Mouse (Mus musculus) gastrocnemius, postnatal 4 days (tissue): ENCODE measurements at regions not wholly inside any gene's neighbourhood (a gene's known extent, or its start where the extent isn't known, plus 50 kb on each side); places are given as distances from the start of the nearest gene placed in this dataset.

Experiments
- DNase-seq, 2 experiments: peaks; one replicate each; pipeline ENCODE4 v3.0.0; 2021 to 2022; ENCODE audit warnings: low spot score in 2 of 2, mixed read lengths in 2 of 2

DNA sequence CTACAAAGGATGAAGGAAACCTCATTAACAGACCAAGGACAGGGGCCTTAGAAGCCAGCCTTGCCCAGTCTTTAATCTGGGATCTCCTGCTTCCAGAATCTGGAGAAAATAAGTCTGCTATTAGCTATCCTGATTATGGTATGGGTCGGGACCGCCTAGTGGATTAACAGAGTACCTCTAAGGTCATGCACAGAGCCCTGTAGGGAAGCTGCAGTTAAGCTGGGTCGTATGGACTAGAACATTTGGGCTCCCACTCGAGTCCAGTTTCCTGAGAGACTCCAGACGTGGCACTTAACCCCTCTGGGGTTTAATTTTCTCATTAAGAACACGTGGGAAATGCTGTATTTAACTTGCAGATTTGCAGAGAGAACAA, 191.5 kb upstream of the Map3k1 start:
- no peak for DNase-seq

DNA sequence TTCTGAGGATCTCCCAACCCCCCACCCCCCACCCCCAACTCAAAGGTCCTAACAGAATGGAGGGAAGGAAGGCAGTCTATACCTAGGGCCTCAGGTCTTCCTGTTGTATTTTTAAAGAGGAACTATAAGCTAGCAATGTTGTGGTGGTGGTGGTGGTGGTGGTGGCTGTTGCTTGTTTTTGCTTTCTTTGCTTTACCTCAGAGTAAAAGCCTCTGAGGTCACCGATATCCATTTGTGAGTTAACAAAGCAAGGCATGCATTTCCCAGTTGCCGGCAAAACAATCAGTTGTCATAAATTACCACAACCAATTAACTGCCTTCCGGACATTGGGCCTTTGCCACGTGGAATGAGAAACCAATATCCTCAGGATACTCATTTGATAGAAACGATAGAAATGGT, 191.9 kb upstream of the Map3k1 start:
- DNase-seq = no peak

- DNase-seq = peak in 1 of 2 experiments; percentile 55
These were observed 192.6 kb upstream of the Map3k1 start for GRCm38 (mm10) chr13:112001155-112002025.

GRCm38 (mm10) chr13:112002661-112003347, 194.0 kb upstream of the Map3k1 start:
- DNase-seq = peak in 1 of 2 experiments; percentile 22

DNA sequence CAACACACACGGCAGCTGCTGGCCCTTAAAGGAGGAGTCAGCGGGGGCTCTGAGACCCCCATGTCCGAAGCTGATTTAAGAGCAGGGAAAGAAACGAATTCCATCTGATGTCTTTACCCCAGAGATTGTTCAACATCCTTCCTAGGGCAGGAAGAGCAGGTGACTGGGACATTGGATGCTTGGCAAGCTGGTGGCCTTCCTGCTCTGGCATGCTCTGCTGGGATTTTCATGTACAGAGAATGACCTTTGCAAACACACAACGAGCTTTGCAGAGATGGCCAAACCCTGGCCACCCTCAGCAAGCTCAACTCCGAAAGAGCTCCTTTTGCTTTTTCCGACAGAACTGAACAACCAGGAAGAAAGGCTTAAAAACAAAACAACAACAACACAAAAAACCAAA, 194.7 kb upstream of the Map3k1 start:
- no peak for DNase-seq

DNA sequence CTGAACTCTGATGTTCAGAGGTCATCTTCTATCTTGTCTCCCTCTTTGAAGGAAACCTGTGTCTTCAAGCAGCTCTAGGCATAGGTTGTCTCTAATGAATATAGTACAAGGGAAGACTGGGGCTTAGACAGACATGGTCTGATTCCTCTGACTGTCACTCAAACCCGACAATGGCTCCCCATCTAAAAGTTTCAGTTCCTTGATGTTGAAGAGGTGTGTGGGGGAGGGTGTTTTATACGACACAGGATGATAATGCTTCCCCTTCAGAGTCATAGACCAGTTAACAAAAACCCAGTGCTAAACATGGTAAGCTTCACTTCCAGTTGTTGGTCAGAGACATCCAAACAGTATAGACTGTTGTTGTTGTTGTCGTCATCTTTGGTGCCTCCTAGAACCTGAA, 195.3 kb upstream of the Map3k1 start:
- no peak for DNase-seq

GRCm38 (mm10) chr13:112005421-112005820, 196.6 kb upstream of the Map3k1 start:
- DNase-seq = no peak

DNA sequence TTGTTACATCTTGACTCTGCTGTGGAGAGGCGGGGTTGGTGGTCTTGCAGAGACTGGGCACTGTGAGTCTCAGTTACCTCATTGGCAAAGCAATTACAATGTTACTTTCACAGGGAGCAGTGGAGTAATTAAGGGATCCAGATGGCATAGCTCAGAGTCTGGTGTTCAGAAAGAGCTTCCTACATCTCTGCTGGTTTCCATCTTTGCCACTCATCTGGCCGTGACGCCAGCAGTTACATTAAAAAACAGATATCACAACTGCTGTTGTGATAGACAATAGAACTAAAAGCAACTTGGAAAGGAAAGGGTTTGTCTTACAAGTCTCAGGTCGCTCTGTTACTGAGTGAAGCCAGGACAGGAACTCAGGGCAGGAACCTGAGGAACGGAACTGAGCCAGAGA, 200.0 kb upstream of the Map3k1 start:
- no peak for DNase-seq

GRCm38 (mm10) chr13:112009288-112009687, 200.5 kb upstream of the Map3k1 start:
- no peak for DNase-seq

- DNase-seq = no peak
These were observed 201.7 kb upstream of the Map3k1 start for GRCm38 (mm10) chr13:112010464-112010863.

DNA sequence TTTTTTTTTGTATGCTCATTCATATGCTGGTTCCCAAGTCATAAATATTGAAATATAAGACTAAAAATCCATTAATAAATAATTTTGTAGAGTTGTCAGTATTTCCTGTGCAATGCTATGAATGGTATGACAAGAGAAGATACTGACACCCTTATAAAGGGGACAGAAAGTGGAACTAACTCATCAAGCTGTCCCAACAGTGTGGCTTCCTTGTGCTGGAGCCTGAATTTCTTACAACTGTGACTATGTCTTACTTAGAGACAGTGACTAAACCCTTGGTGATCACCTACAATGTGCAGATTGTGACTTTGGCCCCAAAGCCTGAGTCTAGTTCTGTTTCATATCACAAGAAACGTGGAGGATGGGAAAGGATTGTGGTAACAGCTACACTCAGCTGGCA, 203.8 kb upstream of the Map3k1 start:
- DNase-seq = no peak

- no peak for DNase-seq
These were observed 206.3 kb upstream of the Map3k1 start for GRCm38 (mm10) chr13:112015083-112015482.

DNA sequence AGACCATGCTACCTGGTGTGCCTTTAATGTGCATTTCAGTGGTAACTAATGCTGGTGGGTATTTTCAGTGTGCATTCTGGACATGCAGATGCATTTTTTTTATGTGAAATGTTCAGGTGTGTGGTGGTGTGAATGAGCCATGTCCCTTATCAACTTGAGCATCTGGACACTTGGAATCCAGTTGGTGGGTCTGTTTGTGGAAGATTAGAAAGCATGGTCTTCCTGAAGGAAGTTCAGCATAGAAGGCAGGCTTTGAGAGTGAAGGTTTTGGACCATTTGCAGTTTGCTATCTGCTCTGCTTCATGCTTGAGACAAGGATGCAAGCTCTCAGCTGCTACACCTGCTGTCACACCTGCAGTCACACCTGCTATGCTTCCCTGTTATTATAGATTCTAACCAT, 207.5 kb upstream of the Map3k1 start:
- no peak for DNase-seq

DNA sequence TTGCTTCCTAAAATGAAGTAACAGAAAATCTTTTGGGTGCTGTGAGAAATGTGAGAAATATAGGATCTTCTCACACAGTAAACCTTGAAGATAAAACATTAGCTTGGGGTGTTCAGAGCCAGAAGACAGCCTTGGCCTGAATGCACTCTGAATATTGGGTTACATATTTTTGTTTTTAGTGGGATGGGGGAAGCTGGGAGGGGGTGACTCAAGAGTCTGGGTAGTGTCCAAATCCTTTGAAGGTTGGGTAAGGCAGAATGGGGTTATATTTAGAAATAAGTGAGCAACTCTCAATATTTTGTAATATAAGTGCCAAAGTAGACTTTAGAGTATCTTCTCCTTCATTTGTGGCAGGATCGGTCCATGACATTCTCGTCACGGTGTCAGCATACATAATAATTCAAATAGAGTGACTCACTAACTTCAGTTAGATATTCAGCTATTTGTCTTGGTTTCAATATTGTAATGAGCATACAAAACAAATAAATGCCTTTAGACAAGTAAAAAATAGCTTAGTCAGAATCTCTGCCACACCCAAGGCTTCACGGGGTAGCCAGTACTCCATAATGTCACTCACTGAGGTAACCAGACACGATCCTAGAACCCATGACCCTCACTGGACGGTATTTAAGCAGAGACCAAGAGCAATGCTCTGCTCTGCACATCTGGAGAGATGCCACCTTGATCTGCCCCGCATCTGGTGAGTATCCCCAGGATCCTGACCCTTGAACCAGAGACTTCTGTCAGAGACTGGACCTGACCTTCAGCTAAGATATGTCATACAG, 209.9 kb upstream of the Map3k1 start:
- no peak for DNase-seq

- peak in 1 of 2 experiments; percentile 9 for DNase-seq
These were observed 210.8 kb upstream of the Map3k1 start for GRCm38 (mm10) chr13:112019575-112019974.

DNA sequence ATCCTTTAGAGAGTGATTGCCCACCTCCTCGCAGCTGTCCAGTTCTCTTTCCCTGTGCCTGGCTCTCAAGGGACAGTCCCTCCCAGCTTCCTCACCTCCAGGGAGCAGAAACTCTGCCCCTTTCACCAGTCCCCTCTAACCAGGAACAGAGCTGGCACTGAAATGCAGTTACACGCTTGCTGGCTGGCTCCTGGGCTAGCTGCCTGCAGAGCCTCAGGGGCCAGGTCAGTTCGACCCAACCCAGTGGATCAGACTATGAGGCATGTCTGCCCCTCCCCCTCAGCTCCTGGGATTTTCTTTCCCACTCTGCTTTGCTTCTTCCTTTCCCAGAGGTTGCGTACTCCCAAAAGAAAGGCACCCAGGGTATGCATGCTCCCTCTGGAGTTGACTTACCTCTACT, 214.4 kb upstream of the Map3k1 start:
- DNase-seq = no peak

DNA sequence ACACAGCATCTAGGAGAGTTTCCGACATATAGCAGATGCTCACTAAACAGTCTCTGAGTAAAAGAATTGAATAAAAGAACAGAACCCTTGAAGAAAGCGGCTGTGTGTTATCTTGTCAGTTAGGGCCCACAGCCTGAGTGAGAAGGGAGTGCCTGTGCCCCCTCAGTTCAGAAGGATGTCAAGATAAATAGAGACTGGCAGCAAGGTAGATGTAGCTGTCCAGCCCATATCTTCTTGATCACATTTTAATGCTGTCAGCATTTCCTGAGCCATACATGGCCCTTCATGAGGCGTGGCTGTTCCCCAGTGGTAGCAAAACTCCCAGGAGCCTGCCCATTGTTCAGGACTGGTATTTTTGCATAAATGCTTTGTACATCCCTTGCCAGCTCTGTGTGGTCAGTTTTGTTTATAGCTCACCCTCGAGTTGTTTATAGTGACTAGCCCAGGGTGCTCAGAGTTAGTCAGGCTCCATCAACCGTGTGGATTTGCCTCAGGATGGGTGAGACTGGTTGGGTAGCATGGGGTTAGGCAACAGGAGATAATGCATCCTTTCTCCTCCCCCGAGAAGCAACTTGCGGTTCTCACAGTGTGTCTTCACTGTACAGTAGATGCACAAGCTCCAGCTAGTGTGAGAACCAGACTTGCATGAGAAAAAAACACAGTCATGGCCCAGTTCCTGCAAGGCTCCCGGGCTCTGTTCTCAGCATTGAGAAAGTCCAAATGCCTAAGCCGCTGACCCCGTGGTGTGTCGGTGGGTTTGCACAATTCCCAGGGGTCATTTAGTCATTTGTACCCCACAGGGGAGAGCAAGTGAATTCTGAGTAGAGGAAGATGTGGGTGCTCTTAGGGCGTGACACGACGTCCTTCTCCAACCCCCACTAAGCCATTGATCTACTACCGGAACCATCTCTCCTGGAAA, 216.1 kb upstream of the Map3k1 start:
- DNase-seq = no peak

- no peak for DNase-seq
These were observed 216.8 kb upstream of the Map3k1 start for GRCm38 (mm10) chr13:112025586-112025950.

DNA sequence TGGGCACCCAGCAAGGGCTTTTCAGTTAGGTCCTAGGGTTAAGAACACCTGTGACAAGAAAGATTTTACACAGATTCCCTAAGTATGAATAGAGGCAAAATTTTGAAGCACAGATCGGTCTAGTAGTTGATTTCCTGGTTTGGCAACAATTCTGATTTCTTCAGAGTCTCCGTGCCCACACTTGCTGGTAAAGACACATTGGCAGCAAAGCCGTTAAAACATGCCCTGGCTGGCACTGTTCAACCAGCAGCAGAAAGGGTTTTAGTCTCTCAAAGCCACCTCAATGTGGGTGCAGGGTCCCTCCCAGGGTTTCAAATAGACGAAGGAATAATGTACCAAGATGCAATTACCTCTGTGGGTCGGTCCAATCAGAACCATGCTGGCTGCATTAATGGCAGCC, 218.9 kb upstream of the Map3k1 start:
- no peak for DNase-seq

GRCm38 (mm10) chr13:112031061-112031460, 222.3 kb upstream of the Map3k1 start:
- DNase-seq = no peak
